Mouse (Mus musculus): ENCODE results near the gene Tbc1d5.

DNA sequence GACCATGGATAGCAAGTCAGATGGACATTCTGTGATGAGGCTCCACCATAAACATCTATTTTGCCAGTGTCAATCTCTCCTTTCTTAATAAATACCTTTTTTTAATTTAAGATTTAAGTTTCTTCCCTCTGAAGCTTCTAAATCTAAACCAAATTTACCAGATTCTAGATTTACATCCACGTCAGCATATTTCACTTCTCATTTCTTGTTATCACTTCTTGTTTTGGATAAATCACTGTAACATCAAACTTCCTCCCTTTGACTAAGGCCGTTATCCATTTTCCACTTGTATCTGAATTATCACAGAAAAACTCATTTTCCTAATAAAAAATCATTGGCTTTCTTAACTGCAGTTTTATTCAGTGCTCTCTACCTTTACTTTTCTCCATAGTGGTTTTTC lies 30.4 kb upstream of the Tbc1d5 start:
- TF ChIP-seq FOSL1 (IDR thresholded peaks at IDR 0.05; ENCODE audit: insufficient read depth, low read length, poor library complexity, severe bottlenecking) = no peak
- TF ChIP-seq MYOD1 (IDR thresholded peaks at IDR 0.05; ENCODE audit: control insufficient read depth, insufficient read length, low read depth) = no peak
- no peak for TF ChIP-seq CTCF (IDR thresholded peaks at IDR 0.05; ENCODE audit: control insufficient read depth, insufficient read depth, insufficient read length)
